Mouse (Mus musculus): ENCODE results near the gene Churc1.
"Not testable (repeated sequence)": the region's sequence is repeated elsewhere in the genome, so short reads cannot be mapped to it uniquely, and the experiment has no call there.

Gene Churc1

DNA sequence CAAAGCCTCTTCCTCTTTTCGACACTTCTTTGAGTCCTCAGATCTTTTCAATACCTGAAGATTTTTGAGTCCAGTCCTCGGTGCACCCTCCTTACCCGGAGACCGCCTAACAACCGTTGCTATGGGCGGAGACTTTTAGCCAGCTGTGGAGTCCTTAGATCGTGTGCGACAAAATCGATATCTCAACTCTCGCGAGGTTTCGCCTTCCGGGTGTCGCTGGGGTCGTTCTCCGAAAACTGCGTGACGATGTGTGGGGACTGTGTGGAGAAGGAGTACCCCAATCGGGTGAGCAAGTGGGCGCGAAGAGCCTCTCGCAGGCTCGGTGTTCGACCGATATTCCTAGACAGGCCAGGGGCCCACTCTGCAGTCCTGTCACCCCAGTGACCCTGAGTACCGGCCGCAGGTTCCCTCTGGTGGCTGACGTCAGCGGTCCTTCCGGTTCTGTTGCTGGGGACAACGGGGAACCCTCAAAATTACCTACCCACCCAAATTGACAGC lies at the start of gene Churc1, which contains the start of gene Fntb:
Gene Churc1 (plus strand): TSS at position 185 of the 498 bp plus-strand sequence.
Gene Fntb (plus strand): TSS at position 236 of the 498 bp plus-strand sequence.
- peak; percentile 85 for DNase-seq

- no peak for DNase-seq
These were observed 47.0 kb upstream of the Churc1 start for GRCm38 (mm10) chr12:76718384-76718783.

DNA sequence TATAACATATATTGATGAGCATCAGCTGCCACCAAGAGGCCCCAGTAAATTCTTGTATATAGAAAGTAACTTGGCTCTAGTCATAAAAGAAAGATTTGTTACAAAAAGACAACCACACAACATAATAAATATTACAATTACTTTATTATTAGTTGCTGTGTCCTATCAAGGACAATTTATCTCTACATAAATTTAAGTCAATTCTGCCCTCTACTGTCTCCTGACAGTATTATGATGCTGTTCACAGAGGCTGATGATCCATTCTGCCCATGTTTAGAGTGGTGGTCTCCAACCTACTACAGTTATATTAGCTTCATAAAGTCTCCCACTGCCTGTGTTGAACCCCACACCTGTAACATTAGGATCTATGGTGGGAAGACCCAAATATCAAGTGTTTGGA lies 44.8 kb upstream of the Churc1 start:
- no peak for DNase-seq

GRCm38 (mm10) chr12:76722026-76722425 lies 43.3 kb upstream of the Churc1 start:
- no peak for DNase-seq

GRCm38 (mm10) chr12:76727955-76728354 lies 37.4 kb upstream of the Churc1 start:
- DNase-seq: no peak

DNA sequence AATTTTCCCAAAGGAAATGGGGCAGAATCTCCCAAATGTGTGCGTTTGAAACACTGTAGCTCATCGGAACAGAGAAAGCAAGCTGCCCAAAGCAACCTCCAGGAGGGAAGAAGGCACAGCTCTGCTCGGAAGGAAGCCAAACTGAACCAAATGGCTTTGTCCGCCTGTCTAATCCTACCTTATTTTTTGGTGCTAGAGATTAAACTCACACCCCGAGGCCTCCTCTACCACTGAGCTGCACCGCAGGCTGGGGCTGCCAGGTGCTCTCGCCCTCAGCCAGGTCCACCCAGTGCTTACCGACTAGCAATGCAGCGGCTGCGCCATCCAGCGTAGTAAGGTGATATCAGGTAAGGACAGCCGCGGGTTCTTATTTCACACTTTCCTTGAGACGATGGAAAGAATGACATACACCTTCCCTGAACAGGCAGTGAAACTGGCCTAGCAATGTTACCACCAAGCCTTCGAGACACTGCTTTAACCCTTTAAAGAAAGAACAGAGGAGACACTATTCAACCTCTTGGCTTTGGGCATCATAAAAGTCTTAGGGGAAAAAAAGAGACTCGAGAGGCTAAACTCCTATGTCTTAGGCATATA lies 14.4 kb upstream of the Churc1 start:
- peak; percentile 72 for DNase-seq

- DNase-seq: peak; percentile 69
These were observed 12.6 kb upstream of the Churc1 start for GRCm38 (mm10) chr12:76752652-76753318.

- peak; percentile 44 for DNase-seq
These were observed 728 bp downstream of the Churc1 start for GRCm38 (mm10) chr12:76765901-76766630.

DNA sequence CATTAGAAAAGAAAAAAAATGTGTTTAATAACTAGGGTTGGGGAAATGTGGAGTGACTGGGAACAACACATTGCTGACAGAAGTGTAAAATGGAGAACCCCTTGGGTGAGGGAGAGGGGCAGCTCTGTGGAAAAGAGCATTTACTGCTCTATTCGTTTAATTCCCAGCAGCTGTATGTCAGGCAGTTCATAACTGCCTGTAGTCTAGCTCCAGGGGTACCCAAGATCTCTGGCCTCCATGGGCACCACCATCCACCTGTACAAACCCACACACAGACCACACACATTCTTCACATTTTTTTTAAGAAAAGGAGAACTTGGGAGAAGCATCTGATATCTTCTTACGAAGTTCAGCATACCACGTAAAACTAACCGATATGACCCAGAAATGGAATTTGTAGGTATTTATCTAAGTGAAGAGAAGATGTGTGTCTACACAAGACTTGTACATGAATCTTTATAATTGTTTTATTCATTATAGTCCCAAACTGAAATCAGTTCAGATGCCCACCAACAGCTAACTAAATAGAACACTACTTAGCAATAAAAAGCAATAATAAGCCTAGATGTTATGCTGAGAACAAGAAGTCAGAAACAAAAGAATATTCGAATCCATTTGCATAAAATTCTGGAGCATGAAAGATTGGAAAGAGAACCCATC lies 5.6 kb downstream of the Churc1 start:
- no peak for DNase-seq

DNA sequence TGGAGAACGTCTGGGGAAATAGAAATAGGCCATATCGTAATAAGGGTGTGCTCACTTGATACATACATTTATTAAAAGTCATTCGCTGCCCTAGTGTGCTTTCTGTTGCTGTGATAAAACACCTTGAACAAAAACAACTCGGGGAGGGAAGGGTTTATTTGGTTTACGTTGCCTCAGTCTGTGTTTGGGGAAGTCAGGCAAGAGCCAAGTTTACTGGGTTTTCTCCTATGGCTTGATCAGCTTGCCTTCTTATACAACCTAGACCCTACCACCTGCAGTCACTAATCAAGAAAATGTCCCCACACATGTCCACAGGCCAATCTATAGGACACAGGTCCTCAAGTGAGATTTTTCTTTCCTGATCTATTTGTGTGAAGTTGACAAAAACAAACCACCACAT lies 6.2 kb downstream of the Churc1 start:
- no peak for DNase-seq

GRCm38 (mm10) chr12:76774652-76775051 lies 9.3 kb downstream of the Churc1 start:
- DNase-seq: no peak

DNA sequence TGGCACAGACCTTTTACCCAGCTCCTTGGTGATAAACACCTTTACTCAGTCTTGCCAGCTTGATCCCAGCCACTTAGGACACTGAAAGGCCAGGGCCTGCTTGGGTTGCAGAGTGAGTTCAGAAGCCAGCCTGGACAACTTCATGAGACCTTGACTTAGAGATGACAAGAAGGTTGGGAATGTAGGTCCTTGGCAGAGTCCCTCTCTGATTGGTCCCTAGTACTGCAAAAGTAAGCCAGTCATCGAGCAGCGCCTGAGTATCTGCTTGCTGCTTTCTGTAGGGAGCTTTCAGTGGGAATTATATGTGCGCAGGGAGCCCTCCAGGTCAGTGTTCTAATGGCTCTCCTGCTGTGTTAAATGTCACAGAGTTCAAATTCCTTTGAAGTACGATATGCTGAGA lies 9.8 kb downstream of the Churc1 start:
- DNase-seq: no peak

- DNase-seq: no peak
These were observed 11.6 kb downstream of the Churc1 start for GRCm38 (mm10) chr12:76776898-76777297.

DNA sequence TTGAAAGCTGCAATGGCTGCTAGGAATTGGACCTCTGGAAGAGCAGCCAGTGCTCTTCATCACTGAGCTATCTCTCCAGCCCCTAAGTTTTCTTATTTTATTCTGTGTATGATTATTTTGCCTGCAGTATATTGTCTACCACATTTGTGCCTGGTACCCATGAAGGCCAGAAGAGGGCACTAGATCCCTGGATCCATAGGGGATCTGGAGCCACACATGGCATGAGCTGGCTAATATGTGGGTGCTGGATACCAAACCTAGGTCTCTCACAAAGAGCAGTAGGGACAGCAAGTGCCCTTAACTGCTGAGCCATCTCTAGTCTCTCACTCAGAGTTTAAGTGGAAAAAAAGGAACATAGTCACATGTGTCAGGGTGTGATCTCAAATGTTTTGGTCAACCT lies 12.5 kb downstream of the Churc1 start:
- no peak for DNase-seq

GRCm38 (mm10) chr12:76778305-76779083 lies 13.2 kb downstream of the Churc1 start:
- DNase-seq: no peak

GRCm38 (mm10) chr12:76779951-76780350 lies 14.6 kb downstream of the Churc1 start:
- no peak for DNase-seq

DNA sequence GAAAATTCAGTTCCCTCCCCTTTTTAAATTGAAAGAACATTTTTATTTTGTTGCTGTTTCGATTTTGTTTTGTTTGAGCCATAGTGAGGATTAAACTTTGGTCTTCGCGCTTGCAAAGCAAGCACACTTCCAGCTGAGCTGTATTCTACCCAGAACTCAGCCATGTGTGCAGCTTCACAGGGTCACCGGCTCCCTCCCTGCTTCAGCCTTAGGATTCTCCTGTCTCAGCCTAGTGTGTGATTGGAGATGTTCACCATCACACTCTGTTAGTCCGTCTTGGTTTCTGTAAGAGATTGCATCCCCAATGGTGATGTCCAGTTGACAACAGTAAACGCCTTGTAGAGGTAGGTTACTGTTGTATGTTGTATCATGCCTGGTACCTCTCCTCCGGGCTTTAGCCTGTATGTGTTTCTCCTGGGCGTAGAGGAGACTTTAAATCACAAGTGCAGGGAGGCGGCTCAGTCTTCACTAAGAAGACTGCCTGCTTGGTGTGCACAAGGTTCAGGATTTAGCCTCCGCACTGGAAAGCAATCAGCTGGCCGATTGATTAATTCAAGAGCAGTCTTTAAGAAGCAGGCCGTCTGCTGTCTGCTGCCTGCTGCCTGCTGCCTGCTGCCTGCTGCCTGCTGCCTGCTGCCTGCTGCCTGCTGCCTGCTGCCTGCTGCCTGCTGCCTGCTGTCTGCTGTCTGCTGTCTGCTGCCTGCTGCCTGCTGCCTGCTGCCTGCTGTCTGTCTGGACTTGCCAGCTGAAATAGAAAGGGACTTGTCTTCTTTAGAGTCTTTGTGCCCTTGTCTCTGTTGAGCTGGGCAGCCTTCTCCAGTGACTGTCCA lies 15.5 kb downstream of the Churc1 start:
- DNase-seq: no peak

DNA sequence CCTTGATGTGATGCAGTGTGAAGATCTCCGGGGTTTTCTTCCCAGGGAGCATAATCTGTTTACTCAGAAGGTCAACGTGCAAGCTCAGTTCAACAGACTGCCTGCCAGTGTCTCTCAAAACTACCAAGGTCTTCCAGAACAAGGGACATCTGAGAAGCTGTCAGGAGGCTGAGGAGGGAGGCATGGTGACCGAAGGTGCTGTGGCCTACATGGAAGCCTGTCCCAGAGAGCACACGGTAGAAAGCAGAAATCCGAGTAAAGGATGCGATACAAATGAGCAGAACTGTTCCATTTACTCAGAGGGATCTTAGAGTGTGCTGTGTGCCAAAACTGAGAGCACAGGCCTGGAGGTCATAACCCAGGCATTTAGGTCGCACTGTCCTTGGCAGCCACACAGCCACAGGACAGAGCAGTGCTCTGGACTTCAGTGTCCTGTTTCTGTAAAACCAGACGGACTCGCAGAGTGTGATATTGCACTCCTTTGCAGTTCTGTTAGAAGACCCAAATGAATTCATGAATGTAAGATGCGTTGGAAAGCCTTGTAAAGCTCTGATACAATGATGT lies 18.8 kb downstream of the Churc1 start:
- no peak for DNase-seq

- DNase-seq: no peak
These were observed 25.2 kb downstream of the Churc1 start for GRCm38 (mm10) chr12:76790446-76791084.

DNA sequence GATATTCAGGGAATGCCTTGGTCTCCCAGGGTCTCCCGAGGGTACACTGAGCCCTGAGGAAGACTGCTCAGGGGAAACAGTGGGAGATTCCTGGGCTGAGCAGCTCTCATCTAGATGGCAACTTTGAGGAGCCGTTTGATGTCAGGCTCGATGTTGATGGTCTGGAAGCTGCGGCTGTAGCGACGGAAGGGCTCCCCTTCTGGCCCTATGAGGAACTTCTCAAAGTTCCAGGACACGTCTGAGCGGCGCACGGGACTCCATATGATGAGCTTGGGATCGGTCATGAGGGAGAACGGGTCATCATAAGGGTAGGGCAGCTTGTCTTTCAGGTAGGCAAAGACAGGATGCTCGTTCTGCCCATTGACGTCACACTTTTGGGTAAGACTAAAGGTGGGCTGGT lies 27.2 kb downstream of the Churc1 start:
- DNase-seq: not testable (repeated sequence)

DNA sequence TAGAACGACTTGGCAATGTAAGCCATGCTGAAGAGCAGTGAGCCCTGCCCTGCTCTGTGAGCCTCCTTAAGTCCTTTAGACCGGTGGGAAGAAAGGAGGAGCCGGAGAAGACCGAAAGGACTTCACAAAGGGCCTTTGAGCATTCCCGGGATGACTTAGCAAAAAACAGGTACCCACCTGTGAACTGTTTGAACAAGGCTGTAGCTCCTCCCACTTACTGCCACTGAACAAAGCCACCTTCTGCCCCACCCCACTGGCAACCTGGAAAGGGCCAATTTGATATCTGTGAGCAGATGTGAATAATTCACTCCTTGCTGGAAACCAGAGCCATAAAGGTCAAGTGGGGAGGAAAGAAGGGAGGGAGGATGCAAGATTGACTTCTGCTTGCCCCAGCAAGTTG lies 30.0 kb downstream of the Churc1 start, which contains the start of gene Gpx2:
Gene Gpx2 (minus strand): TSS at position 205 of the 400 bp plus-strand sequence.
- no peak for DNase-seq
